Mouse (Mus musculus): Measurements from ENCODE around the gene Gpm6b. TPM values are rescaled to one million over a fixed set of nuclear protein-coding genes. Genes with fewer than 3 reads are reported as not detected.
A peak's percentile ranks its signal among the peaks of the same experiment; 100 is the strongest.

Gpm6b gene
- 5.2 and 6.3 TPM in 2 replicates for polyA plus RNA-seq (2014; fragmentation: Nextera tagmentation; extraction: Ambion mirVana)

DNA sequence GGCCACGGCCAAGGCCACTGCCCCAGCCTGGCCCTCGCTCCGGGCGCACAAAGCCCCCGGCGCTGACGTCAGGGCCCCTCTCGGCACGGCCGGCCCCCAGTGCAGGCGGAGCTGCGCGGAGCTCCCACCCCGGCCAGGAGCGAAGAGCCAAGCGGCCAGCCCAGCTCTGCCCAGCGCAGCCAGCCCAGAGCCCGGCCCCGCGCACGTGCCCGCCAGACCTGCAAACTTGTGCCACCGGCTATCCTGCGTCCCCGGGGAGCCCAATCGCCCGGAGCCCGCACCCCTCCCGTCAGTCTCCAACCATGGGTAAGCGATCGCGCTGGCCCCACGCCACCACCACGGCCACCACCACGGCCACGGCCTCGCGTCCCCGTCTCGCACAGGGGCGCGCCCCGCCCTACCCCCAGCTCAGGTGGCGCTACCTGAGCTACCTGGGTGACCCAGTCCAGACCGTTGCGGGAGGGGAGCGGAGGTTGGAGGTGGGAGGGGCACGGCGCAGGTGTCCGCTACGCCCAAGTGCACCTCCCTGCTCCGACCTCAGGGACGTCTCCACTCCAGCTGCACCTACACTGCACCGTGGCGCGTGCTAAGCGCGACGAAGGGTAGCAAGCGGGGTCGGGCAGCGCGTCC, at the start of gene Gpm6b:
Gene Gpm6b (plus strand): TSS at position 81 of the 630 bp plus-strand sequence.
- H3K9me3 ChIP-seq (replicated peaks; ENCODE audit: control insufficient read depth, low read length), result no peaks in the 10 kb centered on the region
- H3K27ac ChIP-seq (ENCODE audit: low read depth, low read length), result no peak within 1 kb of the TSS
- H3K36me3 ChIP-seq (ENCODE audit: control insufficient read depth, insufficient read depth, low read length), result no peaks in the 10 kb centered on the region
- H3K4me1 ChIP-seq (ENCODE audit: control insufficient read depth, insufficient read depth, low read length), result no peaks in the 10 kb centered on the region
- H3K27me3 ChIP-seq (ENCODE audit: control insufficient read depth, insufficient read depth, low read length), result peaks cover 3% of the 10 kb centered on the region; the same call in 1 of the 2 replicates
- peak within 1 kb of the TSS; percentile 61 for H3K9ac ChIP-seq (ENCODE audit: low read depth, low read length)
- 24% methylated on average over 56 of the region's 63 CpGs for WGBS (ENCODE audit: insufficient replicate concordance)
- H3K4me2 ChIP-seq, result peak within 1 kb of the TSS; percentile 89
- peak; percentile 83 for ATAC-seq (replicated peaks; ENCODE audit: insufficient number of reproducible peaks, low FRiP score, low TSS enrichment)
- peak within 1 kb of the TSS; percentile 49 for H3K4me3 ChIP-seq (ENCODE audit: low read depth, low read length)

DNA sequence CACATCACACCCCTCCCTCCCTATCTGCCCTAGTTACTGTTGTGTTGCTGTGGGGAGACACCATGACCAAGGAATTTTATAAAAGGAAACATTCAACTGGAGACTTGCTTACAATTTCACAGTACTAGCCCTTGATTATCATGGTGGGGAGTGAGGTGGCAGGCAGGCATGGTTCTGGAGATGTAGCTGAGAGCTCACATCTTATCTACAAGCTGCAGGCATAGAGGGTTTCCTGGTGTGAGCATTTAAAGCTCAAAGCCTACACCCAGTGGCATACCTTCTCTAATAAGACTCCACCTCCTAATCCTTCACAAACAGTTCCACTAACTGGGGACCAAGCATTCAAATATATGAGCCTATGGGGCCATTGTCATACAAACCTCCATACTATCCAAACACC, 42.4 kb upstream of the Gpm6b start:
- Histone ChIP-seq H3K36me3 (ENCODE audit: control insufficient read depth, insufficient read depth, low read length) (no peaks in the 10 kb centered on the region), H3K9me3 (replicated peaks; ENCODE audit: control insufficient read depth, low read length) (no peaks in the 10 kb centered on the region), H3K4me1 (ENCODE audit: control insufficient read depth, insufficient read depth, low read length) (no peaks in the 10 kb centered on the region), H3K27ac (ENCODE audit: low read depth, low read length) (no peak overlapping the region), H3K4me3 (ENCODE audit: low read depth, low read length) (no peak overlapping the region), H3K27me3 (ENCODE audit: control insufficient read depth, insufficient read depth, low read length) (no peaks in the 10 kb centered on the region), H3K9ac (ENCODE audit: low read depth, low read length) (no peak overlapping the region), H3K4me2 (no peak overlapping the region)
- no peak for ATAC-seq (replicated peaks; ENCODE audit: insufficient number of reproducible peaks, low FRiP score, low TSS enrichment)

DNA sequence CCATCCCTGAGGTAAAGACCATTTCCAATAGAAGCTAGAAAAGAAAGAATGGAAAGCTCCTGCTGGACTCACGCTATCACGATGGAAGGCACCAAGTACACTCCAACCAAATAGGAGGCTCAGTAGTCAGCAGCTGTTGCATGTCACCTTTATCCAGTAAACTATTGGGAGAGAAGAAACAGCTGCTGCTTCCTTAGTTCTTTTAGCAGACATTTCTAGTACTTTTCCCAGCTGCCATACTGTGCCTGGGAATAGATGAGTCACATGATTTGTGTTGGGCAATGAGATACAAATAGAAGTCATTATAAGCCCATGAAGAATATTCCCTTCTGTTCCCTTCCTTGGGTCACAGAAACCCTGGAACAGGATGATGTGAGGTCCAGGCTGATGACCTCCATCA, 40.4 kb upstream of the Gpm6b start:
- no peak for ATAC-seq (replicated peaks; ENCODE audit: insufficient number of reproducible peaks, low FRiP score, low TSS enrichment)
- no peaks in the 10 kb centered on the region for H3K36me3 ChIP-seq (ENCODE audit: control insufficient read depth, insufficient read depth, low read length)

DNA sequence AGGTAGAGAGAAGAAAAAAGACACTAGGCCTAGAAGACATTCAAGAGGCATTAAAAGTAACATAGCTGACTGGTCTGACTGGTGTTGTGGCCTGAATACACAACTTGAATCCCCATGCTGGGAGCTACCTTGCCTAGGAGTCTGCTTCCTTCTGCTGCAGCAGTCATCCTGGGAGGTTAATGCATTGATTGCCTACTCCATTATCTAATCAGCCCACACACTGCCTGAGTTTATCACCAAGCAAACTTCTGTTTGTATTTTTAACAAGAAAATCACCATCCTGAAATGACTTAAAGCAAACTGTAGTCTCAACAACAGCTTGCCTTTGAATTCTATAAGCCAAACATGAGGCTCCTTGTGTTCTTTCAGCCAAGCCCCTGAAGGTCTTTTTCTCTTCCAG, 38.9 kb upstream of the Gpm6b start:
- Histone ChIP-seq H3K36me3 (ENCODE audit: control insufficient read depth, insufficient read depth, low read length) (no peaks in the 10 kb centered on the region), H3K4me2 (no peak overlapping the region), H3K9me3 (replicated peaks; ENCODE audit: control insufficient read depth, low read length) (no peaks in the 10 kb centered on the region; the same call in 1 of the 2 replicates), H3K27me3 (ENCODE audit: control insufficient read depth, insufficient read depth, low read length) (no peaks in the 10 kb centered on the region), H3K9ac (ENCODE audit: low read depth, low read length) (no peak overlapping the region), H3K4me3 (ENCODE audit: low read depth, low read length) (no peak overlapping the region), H3K4me1 (ENCODE audit: control insufficient read depth, insufficient read depth, low read length) (no peaks in the 10 kb centered on the region), H3K27ac (ENCODE audit: low read depth, low read length) (no peak overlapping the region)
- ATAC-seq (replicated peaks; ENCODE audit: insufficient number of reproducible peaks, low FRiP score, low TSS enrichment), result no peak

More for the DNA sequence above, 40.4 kb upstream of the Gpm6b start:
- H3K9me3 ChIP-seq (replicated peaks; ENCODE audit: control insufficient read depth, low read length), result no peaks in the 10 kb centered on the region; the same call in 1 of the 2 replicates
- H3K27ac ChIP-seq (ENCODE audit: low read depth, low read length), result no peak overlapping the region
- H3K4me1 ChIP-seq (ENCODE audit: control insufficient read depth, insufficient read depth, low read length), result no peaks in the 10 kb centered on the region
- H3K4me2 ChIP-seq, result no peak overlapping the region
- no peak overlapping the region for H3K4me3 ChIP-seq (ENCODE audit: low read depth, low read length)
- H3K27me3 ChIP-seq (ENCODE audit: control insufficient read depth, insufficient read depth, low read length), result no peaks in the 10 kb centered on the region
- no peak overlapping the region for H3K9ac ChIP-seq (ENCODE audit: low read depth, low read length)
- whole genome bisulfite sequencing (ENCODE audit: insufficient replicate concordance), result 78% methylated on average over 2 of the region's 2 CpGs

DNA sequence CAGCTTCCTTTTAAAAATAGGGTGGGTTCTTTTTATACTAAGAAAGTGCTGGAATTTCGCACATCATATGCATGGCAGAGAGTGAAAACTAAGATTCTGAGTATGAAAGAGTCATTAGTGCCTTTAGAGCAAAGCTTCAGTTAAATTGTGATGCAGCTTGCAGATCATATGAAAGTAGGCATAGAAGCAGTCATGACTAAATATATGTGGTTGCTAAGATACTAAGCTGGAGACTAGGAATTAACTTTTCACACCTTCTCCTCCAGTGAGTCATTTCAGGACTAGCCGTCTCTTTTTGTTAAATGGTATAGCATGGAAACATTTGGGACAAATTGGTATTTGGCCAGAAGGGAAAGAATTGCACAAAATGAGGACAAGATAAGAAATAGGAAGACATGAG, 24.1 kb upstream of the Gpm6b start:
- H3K36me3 ChIP-seq (ENCODE audit: control insufficient read depth, insufficient read depth, low read length), result no peaks in the 10 kb centered on the region
- no peaks in the 10 kb centered on the region for H3K9me3 ChIP-seq (replicated peaks; ENCODE audit: control insufficient read depth, low read length)
- no peaks in the 10 kb centered on the region for H3K27me3 ChIP-seq (ENCODE audit: control insufficient read depth, insufficient read depth, low read length)
- no peaks in the 10 kb centered on the region for H3K4me1 ChIP-seq (ENCODE audit: control insufficient read depth, insufficient read depth, low read length)
- no peak overlapping the region for H3K4me3 ChIP-seq (ENCODE audit: low read depth, low read length)
- no peak overlapping the region for H3K9ac ChIP-seq (ENCODE audit: low read depth, low read length)
- H3K4me2 ChIP-seq, result no peak overlapping the region
- no peak overlapping the region for H3K27ac ChIP-seq (ENCODE audit: low read depth, low read length)
- 72% methylated on average over 2 of the region's 2 CpGs for WGBS (ENCODE audit: insufficient replicate concordance)
- ATAC-seq (replicated peaks; ENCODE audit: insufficient number of reproducible peaks, low FRiP score, low TSS enrichment), result no peak

DNA sequence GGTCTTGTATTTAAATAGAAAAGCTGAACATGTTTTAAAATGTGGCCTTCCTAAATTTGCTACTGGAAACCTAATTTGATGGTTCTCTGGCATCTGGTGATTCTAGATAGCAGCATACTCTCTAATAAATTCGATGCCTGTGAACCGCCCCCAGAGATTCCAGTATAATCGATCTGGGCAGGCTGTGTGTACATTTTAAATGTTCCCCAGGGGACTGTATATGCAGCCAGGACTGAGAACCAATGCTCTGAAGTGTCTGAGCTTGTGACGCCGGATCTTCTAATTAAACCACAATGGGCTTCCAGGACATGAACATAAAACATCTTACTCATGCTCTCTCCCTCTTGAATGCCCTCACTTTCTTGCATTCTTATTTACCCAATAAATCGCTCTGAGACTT, 22.5 kb upstream of the Gpm6b start:
- H3K36me3 ChIP-seq (ENCODE audit: control insufficient read depth, insufficient read depth, low read length), result no peaks in the 10 kb centered on the region
- H3K27ac ChIP-seq (ENCODE audit: low read depth, low read length), result no peak overlapping the region
- no peaks in the 10 kb centered on the region for H3K4me1 ChIP-seq (ENCODE audit: control insufficient read depth, insufficient read depth, low read length)
- no peak overlapping the region for H3K4me3 ChIP-seq (ENCODE audit: low read depth, low read length)
- H3K4me2 ChIP-seq, result no peak overlapping the region
- H3K9ac ChIP-seq (ENCODE audit: low read depth, low read length), result no peak overlapping the region
- 84% methylated on average over 6 of the region's 6 CpGs for WGBS (ENCODE audit: insufficient replicate concordance)
- ATAC-seq (replicated peaks; ENCODE audit: insufficient number of reproducible peaks, low FRiP score, low TSS enrichment), result no peak
- no peaks in the 10 kb centered on the region for H3K27me3 ChIP-seq (ENCODE audit: control insufficient read depth, insufficient read depth, low read length)
- no peaks in the 10 kb centered on the region for H3K9me3 ChIP-seq (replicated peaks; ENCODE audit: control insufficient read depth, low read length)

DNA sequence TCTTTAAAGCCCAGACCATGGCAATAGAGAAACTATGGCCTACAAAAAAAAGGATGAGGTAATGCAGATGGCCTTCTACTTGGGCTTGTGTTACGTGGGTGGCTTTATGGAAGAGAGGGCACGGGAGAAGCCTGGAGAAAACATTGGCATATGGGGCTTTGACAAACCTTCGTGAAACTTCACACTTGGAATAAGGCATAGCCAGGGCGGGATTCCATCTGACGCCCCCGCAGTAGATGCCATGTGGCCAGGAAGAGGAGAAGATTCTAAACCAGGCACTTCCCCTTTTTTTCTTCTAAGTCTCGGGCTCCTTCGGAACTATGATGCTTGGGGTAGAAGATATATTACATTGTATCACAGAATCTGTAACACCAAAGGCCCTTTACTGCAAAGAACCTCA, 22.0 kb upstream of the Gpm6b start:
- ATAC-seq (replicated peaks; ENCODE audit: insufficient number of reproducible peaks, low FRiP score, low TSS enrichment), result no peak
- H3K4me2 ChIP-seq, result no peak overlapping the region
- H3K36me3 ChIP-seq (ENCODE audit: control insufficient read depth, insufficient read depth, low read length), result no peaks in the 10 kb centered on the region
- H3K4me1 ChIP-seq (ENCODE audit: control insufficient read depth, insufficient read depth, low read length), result no peaks in the 10 kb centered on the region
- whole genome bisulfite sequencing (ENCODE audit: insufficient replicate concordance), result 85% methylated on average over 8 of the region's 8 CpGs
- H3K27ac ChIP-seq (ENCODE audit: low read depth, low read length), result no peak overlapping the region
- no peaks in the 10 kb centered on the region for H3K9me3 ChIP-seq (replicated peaks; ENCODE audit: control insufficient read depth, low read length)
- no peaks in the 10 kb centered on the region for H3K27me3 ChIP-seq (ENCODE audit: control insufficient read depth, insufficient read depth, low read length)
- H3K4me3 ChIP-seq (ENCODE audit: low read depth, low read length), result no peak overlapping the region
- H3K9ac ChIP-seq (ENCODE audit: low read depth, low read length), result no peak overlapping the region

DNA sequence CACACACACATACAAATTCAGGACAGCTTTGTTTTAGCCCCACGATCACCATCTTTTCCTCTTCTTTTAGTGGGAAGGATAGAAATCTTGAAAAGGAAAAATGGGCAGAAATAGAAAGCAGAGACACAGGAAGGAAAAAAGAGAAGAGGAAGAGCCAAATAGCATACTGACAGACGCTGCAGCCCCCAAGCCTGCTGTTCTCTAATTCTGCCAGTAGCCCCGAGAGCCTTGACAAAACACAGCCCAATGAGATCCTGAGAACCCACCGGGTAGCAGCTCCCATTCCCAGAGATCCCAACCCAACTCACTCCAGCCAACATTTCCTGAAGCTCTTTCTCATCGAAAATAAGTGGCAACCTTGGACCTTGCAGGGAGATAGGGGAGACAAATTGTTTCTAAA, 19.4 kb upstream of the Gpm6b start:
- H3K27me3 ChIP-seq (ENCODE audit: control insufficient read depth, insufficient read depth, low read length), result no peaks in the 10 kb centered on the region
- no peak overlapping the region for H3K4me2 ChIP-seq
- H3K4me3 ChIP-seq (ENCODE audit: low read depth, low read length), result no peak overlapping the region
- no peaks in the 10 kb centered on the region for H3K36me3 ChIP-seq (ENCODE audit: control insufficient read depth, insufficient read depth, low read length)
- H3K9me3 ChIP-seq (replicated peaks; ENCODE audit: control insufficient read depth, low read length), result no peaks in the 10 kb centered on the region
- no peaks in the 10 kb centered on the region for H3K4me1 ChIP-seq (ENCODE audit: control insufficient read depth, insufficient read depth, low read length)
- 49% methylated on average over 5 of the region's 5 CpGs for WGBS (ENCODE audit: insufficient replicate concordance)
- H3K9ac ChIP-seq (ENCODE audit: low read depth, low read length), result no peak overlapping the region
- ATAC-seq (replicated peaks; ENCODE audit: insufficient number of reproducible peaks, low FRiP score, low TSS enrichment), result no peak
- H3K27ac ChIP-seq (ENCODE audit: low read depth, low read length), result no peak overlapping the region

DNA sequence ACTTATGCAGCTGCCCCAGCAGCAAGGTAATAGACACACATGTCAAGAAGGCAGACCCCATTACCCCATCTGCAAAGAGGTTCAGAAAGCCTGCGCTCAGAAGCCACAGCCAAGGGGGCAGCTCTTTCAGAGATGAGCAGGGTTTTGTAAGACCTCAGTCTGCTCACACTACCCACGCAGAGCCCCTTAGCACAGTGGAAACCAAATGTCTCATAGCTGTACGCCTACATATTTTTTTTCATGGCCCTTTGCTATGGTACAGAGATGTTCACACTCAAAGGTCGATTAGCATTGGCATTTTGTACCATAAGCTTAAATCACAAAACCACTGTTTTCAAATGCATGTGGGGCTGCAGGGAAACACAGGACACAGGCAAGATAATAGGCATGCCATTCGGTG, 11.9 kb upstream of the Gpm6b start:
- no peaks in the 10 kb centered on the region for H3K27me3 ChIP-seq (ENCODE audit: control insufficient read depth, insufficient read depth, low read length)
- no peaks in the 10 kb centered on the region for H3K4me1 ChIP-seq (ENCODE audit: control insufficient read depth, insufficient read depth, low read length)
- 73% methylated on average over 5 of the region's 5 CpGs for WGBS (ENCODE audit: insufficient replicate concordance)
- H3K4me2 ChIP-seq, result no peak overlapping the region
- no peak overlapping the region for H3K9ac ChIP-seq (ENCODE audit: low read depth, low read length)
- ATAC-seq (replicated peaks; ENCODE audit: insufficient number of reproducible peaks, low FRiP score, low TSS enrichment), result no peak
- no peaks in the 10 kb centered on the region for H3K9me3 ChIP-seq (replicated peaks; ENCODE audit: control insufficient read depth, low read length)
- H3K4me3 ChIP-seq (ENCODE audit: low read depth, low read length), result no peak overlapping the region
- no peak overlapping the region for H3K27ac ChIP-seq (ENCODE audit: low read depth, low read length)
- H3K36me3 ChIP-seq (ENCODE audit: control insufficient read depth, insufficient read depth, low read length), result no peaks in the 10 kb centered on the region
